Mouse (Mus musculus) spleen, adult 18-20 months (tissue): ENCODE data around the gene Spef1.
"Not testable (repeated sequence)": the region's sequence is repeated elsewhere in the genome, so short reads cannot be mapped to it uniquely, and the experiment has no call there.

Source experiments
- DNase-seq, 2 experiments: peaks; one replicate each; pipeline ENCODE4 v3.0.0; 2022; ENCODE audit warnings: mixed read lengths in 2 of 2

The Spef1 gene

GRCm38 (mm10) chr2:131186771-131187601 is at the start of gene Spef1, which contains the start of gene Cdc25b:
Gene Spef1, minus strand, starts transcription at chr2:131187282.
Gene Cdc25b, plus strand, starts transcription at chr2:131186949.
- DNase-seq: peak; percentile 81 to 87

DNA sequence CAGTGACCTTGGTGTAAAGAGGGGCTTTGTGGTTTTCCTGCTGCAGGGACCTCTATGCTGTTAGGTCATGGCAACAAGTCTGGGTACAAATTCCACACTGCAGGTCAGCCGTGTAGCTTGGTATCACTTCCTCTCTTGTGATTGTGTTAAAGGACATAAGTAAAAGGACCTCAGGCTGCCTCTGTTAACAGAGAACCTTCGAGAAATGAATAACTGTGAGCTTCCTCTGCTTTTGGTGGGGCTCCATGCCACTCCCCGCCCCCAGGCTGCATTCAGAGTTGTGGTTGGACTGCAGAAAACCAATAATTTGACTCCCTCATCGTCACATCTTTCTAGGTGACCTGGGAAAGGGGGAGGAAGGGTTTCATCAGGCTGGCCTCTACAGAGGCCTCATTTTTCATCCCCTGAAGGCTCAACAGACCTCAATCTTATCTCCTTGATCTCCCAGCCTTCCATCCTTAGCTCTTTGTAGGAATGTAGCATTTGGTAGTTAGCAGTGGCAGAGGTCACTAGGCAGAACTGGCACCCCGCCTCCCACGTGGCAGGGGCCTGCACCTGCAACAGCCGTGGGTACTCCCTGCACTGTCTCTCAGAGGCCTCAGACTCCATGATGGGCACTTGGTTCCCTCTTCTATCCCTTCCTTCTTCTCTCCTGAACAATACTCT is 48.0 kb upstream of the Spef1 start:
- peak; percentile 42 to 49 for DNase-seq

DNA sequence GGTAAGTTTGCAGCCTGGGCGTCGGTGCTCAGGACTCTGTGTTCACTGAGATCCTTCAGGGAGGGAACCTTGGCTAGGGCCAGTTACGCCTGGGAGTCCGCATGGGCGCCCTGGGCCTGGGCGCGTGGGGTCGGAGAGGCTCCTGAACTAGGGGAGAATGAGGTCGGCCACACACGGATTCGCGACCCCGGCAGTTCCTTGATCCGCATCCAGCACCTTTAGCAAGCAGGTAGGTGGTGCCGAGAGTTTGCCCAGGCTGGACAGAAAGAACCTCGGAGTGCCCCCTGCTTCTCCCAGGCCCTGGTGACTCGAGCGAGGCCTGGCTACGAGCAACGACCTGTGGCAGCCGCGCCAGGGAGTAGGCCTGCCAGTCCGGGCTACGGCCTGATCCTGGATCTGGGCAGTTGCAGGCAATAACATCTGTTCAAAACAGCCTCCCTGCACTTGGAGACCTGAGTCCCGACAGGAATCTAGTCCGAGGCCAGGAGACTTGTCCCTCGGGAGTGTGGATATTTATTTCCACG is 47.1 kb upstream of the Spef1 start:
- no peak for DNase-seq

DNA sequence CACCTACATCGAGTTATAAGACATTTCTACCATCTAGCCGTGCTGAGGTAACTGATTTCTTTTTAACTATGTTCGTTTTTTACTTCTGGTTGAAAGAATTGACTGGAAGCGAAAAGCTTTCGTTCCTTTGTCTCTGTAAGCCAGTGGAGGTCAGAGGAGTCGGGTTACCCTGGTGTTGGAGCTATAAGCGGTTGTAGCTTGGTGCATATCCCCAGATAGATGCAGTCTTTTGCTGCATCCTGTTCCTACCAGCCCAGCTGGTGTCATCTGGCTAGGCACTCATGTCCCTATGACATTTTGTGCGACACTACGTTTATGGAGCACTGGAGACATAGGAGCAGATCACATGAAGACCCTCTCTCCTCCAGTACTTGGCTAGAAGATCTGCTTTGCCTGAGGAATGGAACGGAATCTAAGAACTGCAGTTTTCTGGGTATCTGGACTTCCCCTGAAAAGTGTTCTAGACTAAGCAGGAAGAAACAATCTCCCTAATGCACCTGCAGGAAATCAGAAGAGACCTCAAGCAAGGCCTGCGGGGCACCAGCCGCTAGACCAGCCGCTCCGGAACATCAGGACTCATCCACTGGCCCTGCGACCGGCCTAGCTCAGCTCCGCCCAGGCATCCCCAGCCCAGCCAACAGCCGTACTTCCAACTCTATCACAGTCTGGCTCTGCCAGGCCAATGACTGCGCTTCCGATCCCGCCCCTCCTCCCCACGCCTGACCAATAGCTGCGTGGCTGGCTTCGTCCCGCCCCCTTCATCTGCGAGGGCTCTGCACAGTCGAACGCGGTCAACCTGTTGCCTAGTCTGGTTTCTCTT is 46.4 kb upstream of the Spef1 start, which contains the start of gene Mavs:
Gene Mavs, plus strand, starts transcription at position 757 of the 820 bp plus-strand sequence.
- peak; percentile 92 to 93 for DNase-seq

- no peak for DNase-seq
Measured at GRCm38 (mm10) chr2:131232558-131232957, 45.5 kb upstream of the Spef1 start.

DNA sequence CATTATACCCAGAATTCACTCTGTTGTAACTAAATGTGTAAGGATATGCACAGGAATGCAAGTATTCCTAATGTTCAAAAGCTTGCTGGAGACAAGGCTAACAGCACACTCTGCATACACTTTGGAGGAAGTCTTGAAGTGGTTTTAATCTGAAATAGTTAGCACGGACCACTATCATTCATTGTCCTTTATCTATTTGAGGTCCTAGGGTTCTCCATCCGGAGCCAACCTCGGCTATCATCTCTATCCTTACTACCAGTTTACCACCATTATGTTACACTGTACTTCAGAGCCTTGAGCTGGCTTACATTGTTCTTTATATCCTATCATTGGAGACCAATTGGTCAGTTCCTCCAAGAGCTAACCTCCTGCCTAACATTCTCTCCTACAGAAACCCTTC is 40.2 kb upstream of the Spef1 start:
- DNase-seq: no peak

- DNase-seq: not testable (repeated sequence)
Measured at GRCm38 (mm10) chr2:131226669-131227068, 39.6 kb upstream of the Spef1 start.

GRCm38 (mm10) chr2:131225178-131225577 is 38.1 kb upstream of the Spef1 start:
- no peak for DNase-seq

DNA sequence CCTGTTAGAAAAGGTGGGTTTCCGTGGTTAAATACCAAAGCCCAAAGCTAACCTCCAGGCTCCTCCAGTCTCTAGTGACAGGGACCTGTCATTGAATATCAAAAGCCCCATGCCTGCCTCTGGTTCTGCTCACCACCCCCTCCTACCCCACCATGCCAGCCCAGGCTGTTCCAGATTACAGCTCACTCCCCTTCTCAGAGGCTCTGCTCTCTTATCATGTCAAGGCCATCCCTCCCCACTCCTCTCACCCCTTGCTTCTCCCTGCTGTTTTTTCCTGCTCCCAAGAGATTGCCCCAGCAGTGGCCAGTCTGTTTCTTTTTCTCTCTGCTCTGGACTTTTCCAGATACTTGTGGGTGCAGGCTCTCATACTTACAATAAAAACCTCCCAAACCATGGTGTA is 36.5 kb upstream of the Spef1 start:
- DNase-seq: no peak

DNA sequence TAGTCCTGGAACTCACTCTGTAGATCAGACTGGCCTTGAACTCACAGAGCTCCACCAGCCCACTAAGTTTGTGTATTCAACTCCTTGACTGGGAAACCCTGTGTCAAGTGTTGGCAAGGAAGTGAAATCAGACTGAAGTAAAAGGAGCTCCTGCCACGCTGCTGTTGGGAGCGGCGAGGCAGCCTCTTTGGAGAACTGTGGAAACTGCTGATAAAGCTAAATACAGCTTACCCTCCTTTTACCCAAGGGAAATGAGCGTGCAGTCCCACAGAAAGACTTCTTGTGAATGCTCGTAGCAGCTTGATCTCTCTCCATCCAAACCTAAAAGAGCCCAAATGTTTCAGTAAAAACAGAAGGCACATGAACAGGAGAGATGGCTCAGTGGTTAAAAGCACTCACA is 35.5 kb upstream of the Spef1 start:
- DNase-seq: no peak

- DNase-seq: no peak
Measured at GRCm38 (mm10) chr2:131221853-131222515, 34.9 kb upstream of the Spef1 start.

DNA sequence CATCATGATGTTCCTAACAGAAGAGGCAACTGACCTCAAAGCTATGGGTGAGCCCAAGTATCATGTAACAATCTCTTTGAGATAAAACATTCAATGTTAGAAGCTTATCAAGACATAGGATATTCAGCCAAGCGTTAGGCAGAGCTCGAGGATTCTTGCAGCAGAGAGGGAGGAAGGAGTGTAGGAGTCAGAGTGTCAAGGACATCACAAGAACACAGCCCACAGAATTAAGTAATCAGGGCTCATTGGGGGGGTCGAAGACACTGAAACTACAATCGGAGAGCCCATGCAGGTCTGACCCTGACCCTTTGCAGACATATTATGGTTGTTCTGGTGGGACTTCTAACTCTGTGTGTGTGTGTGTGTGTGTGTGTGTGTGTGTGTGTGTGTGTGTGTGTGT is 32.9 kb upstream of the Spef1 start:
- DNase-seq: no peak

- no peak for DNase-seq
Measured at GRCm38 (mm10) chr2:131215941-131216858, 29.1 kb upstream of the Spef1 start.

- no peak for DNase-seq
Measured at GRCm38 (mm10) chr2:131213773-131214172, 26.7 kb upstream of the Spef1 start.

- no peak for DNase-seq
Measured at GRCm38 (mm10) chr2:131211026-131211615, 24.0 kb upstream of the Spef1 start.

DNA sequence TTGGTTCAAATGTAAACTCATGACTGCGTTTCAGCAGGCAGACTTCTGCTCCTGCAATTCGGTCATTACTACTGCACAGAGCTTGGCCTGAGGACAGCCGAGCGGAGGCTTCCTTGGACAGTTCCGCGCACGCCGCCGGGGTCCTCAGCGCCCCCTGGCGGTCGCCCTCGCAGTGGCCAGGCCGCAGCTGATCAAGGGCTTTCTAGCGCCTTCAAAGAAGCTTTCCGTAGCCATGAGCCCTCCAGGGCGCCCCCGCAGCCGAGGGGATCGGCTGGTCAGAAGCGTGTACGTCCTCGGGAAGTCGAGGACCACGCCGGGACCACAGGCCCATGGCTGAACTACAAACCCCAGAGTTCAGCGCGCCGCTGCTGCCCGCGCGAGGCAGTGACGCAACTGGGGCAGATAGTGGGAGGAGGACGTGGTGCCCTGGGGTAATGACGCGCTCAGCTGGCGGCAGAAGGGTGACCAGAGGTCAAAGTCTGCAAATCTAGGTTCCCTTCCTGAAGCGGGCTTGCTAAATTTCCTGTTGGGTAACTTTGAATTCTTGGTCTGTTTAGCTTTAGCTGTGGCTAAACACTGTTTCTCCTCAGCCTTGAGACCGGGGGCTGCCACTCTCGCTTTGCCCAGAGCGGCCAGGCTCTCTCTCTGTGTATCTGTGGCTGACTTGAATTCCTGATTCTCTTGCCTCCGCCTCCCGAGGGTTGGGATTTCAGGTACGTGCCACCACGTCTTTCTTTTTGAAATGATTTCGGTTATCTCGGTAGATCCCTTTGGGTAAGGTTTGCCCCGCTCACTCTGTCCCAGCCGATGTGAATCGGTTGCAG is 23.1 kb upstream of the Spef1 start:
- peak; percentile 91 to 93 for DNase-seq

DNA sequence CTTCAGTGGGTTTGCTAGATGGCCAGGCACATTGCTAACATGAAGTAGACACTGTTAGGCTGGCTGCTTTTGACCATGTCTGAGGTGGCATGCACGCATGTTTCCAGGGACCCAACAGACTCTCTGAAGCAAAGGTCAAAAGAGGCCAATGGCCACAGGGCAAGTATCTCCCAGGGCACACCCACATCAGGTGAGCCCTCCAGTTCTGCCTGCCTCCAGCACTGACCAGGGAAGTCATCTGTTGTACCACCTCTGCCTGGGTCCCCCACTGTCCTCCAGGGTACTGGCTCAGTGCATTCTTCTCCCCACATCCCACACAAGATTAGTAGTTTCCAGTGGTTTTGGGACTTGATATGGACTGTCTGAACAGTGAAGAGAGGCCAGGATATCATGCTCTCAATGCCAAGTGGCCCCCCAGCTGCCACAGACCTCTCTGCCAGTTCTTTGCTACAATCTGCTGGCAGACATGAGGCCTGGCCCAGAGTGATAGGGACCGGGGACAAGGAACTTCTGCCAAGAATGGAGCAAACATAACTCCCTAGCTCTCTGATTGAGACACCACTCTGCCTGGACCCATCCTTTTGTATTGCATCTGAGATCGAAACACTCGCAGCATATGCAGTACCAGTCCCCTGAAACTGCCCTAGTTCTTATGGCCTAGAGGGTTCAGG is 22.2 kb upstream of the Spef1 start:
- no peak for DNase-seq

DNA sequence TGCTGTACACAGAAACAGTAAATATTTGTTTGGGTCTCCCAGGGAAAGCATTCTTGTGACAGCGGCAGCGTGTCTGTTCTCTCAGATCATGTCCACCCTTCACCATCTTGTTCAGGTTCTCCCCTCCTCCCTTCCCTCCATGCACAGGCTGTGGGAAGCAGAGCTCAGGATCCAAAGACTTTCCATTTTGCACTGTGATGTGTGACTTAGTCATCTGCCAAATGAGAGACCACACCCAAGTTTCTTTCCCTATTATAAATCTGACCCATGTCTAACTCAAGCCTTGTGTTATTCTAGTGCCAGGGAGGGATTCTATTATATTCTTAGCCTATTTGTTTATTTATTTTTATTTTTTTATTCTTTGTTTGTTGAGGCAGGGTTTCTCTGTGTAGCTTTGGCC is 21.3 kb upstream of the Spef1 start:
- no peak for DNase-seq

- DNase-seq: no peak
Measured at GRCm38 (mm10) chr2:131206778-131207177, 19.7 kb upstream of the Spef1 start, which contains the start of gene Ap5s1. Gene Ap5s1, plus strand, starts transcription at chr2:131207078.
